Mouse (Mus musculus) kidney, adult 10 weeks (tissue): ENCODE data around the gene Unc5cl. TPM values are rescaled to one million over a fixed set of nuclear protein-coding genes. Genes with fewer than 3 reads are reported as not detected.

Experiments used
- polyA plus RNA-seq: library from polyadenylated mRNA; stranded (reverse); fragments of 350-450 nt; fragmentation: Illumina TruSeq; extraction: RNeasy Lipid Tissue Mini Kit (QIAGEN cat#74804); gene quantifications from one replicate; pipeline ENCODE4 v1.2.3, GENCODE M21; 2014; ENCODE audit warnings: low read depth, low replicate concordance

Unc5cl gene
- polyA plus RNA-seq = not detected

DNA sequence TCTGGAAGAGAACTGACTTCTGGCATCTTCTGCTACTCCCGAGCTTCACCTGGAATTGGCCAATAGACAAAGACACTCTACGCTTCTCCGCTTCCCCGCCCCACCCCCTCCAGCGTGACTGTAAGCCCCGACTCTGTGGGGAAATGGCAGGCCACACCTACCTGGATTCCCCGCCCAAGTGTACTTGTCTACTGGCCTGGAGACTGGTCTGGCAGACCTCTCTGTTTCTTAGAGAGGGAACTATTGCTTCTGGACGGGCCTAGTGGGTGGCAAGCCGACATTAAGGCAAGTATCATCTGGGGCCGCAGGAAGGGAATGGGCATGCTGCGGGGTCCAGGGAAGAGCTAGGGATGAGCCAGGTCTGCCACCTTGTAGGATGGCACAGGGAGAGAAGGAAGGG, at the start of gene Unc5cl:
Gene Unc5cl, plus strand, starts transcription at position 214 of the 400 bp plus-strand sequence.

DNA sequence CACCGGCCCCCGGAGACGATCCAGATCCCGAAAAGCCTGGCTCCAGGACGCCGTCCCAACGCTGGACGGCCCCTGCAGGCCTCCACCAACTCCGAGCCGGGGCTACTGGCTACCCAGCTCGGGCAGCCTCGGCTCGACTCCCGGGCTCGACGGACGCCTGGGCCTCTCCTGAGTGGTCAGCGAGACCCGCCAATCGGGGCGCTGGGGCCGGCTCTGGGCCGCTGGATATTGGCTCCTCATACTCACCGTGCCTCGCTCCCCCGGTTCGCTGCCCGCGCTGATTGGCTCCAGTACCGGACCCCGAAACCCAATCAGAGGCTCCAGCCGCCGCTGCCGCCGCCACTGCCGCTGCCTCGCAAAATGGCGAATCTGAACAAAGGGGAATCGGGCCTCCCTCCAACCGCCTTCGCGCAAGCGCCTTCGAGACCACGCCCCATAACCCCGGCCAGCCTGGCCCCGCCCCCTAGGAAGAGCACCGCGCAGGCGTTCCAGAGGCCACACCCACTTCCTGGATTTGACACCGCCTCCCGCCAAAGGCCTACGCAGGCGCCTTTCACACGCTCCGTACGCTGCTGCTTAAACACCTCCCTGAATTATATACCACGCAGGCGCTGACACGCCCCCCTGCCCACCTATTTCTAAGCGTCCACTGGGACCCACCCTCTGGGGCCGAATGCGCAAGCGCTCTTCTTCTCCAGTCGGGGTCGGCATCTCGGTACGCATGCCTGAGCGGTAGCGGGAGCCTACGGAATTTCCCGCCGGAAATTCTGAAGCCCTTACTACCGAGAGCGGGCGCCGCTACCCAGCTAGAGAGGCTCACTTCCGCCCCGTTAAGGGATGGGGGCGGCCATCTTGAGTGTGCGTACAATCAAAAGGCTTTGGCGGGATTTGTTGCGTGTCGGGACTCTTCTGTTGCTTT, 45.1 kb upstream of the Unc5cl start, which contains the start of the genes Nfya and Oard1:
Gene Nfya, minus strand, starts transcription at position 527 of the 919 bp plus-strand sequence.
Gene Oard1, plus strand, starts transcription at position 635 of the 919 bp plus-strand sequence.

DNA sequence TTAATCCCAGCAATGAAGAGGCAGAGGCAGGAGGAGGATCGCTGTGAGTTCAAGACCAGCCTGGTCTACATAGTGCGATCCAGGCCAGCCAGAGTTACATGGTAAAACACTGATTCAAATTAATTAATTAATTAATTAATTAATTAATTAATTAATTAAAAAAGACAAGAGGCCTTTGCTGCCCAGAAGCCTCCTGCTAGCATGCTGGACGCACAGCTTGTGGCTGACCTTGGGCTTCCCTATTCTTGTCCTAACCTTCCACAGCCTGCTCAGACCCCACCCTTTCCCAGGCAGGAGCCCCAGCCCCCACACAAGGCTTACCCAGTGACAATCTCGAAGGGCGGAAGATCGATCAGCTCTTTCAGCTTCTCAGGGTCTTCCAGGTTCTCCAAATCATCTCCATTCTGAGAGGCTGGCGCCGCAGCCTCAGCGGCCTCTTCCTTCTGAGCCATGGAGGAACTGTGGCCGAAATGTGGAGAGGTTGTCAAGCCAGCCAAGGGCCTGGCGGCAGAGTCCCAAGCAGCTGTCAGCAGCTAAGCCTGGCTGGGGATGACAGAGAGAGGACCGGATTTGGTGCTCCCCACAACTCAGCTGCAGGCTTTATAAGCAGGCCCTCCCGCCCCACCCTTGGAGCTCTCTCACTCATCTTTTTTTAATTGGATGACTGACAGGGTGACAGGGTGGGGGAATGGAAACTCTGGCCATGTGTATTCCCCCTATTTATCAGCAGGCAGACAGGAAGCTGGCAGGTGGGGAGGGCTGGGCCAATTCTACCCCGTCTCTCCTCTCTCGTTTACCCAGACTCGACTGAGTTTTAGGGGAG, 22.3 kb upstream of the Unc5cl start, which contains the start of gene Apobec2:
Gene Apobec2, minus strand, starts transcription at position 773 of the 823 bp plus-strand sequence.

DNA sequence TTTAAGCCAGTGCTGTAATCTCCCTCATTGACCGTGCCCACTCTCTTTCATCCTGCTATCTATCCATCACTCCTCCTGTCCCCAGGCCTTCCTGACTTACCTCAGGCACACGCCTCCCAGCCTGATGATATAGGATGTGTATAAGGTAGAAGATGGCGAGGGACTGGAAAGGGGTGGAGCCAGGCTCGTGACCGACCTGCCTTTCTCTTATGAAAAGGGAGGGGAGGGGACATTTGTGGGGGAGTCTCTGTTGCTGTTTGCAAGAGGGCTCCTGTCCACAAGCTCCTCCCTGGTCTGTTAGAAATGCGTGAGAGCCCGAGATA, 3.4 kb upstream of the Unc5cl start, which contains the start of gene Tspo2:
Gene Tspo2, minus strand, starts transcription at position 170 of the 323 bp plus-strand sequence.

Other genes with a start within 250 kb of the Unc5cl start
- gene Trem1, start 222.1 kb upstream of the Unc5cl start, polyA plus RNA-seq = not detected
- gene Trem3, start 207.1 kb upstream of the Unc5cl start, polyA plus RNA-seq = not detected
- gene Treml4, start 190.6 kb upstream of the Unc5cl start, polyA plus RNA-seq = not detected
- gene Treml2, start 155.4 kb upstream of the Unc5cl start, polyA plus RNA-seq = not detected
- not detected for gene B430306N03Rik, start 138.8 kb upstream of the Unc5cl start, polyA plus RNA-seq
- gene Trem2, start 108.5 kb upstream of the Unc5cl start, polyA plus RNA-seq = not detected
- not detected for gene Treml1, start 95.0 kb upstream of the Unc5cl start, polyA plus RNA-seq
- gene Nfya, start 45.0 kb upstream of the Unc5cl start, polyA plus RNA-seq = 16.1 TPM
- gene Oard1, start 44.9 kb upstream of the Unc5cl start, polyA plus RNA-seq = 86.4 TPM
- 5.0 TPM for gene Apobec2, start 22.0 kb upstream of the Unc5cl start, polyA plus RNA-seq
- not detected for gene Tspo2, start 3.4 kb upstream of the Unc5cl start, polyA plus RNA-seq